Mouse (Mus musculus): ENCODE measurements around the gene Cpt1c.

DNA sequence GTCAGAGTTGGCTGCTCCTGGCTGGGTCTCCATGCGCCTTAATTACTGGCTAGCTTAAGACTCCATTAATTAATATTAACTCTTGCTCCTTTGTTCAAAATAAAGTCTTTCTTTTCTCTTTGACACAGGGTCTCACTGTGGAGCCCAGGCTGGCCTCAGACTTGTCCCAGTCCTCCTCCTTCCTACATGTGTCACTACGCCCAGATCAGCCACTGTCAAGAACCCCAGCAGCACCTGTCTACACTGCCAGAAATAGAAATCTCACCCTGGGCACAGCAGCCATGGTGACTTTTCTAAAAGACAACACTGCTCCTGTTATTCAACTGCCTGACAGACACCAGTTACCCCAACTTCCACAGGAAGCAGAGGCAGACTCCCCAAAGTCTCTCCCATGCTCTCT is 60.3 kb downstream of the Cpt1c start:
- TF ChIP-seq CTCF (IDR thresholded peaks at IDR 0.05; ENCODE audit: borderline replicate concordance, control insufficient read depth, extremely low read depth, insufficient read depth, low read length, poor library complexity) (no peak), POLR2A (IDR thresholded peaks at IDR 0.05; ENCODE audit: control insufficient read depth, extremely low read depth, insufficient read depth, low read length, poor library complexity) (no peak)
